Mouse (Mus musculus) frontal cortex, adult (tissue): ENCODE measurements around the gene Nrf1.

ENCODE experiments used
- ATAC-seq: cut with Nextera tagmentation; 2 replicates; pipeline ENCODE4 v1.9.2; 2017; ENCODE audit warnings: mild to moderate bottlenecking, moderate library complexity, mixed read lengths; ENCODE audit not compliant: low TSS enrichment

Nrf1 gene

GRCm38 (mm10) chr6:30047271-30048162 lies at the start of gene Nrf1:
TSS of gene Nrf1 (plus strand) at chr6:30047988.
- peak; percentile 94 for ATAC-seq

- no peak for ATAC-seq
These were observed 49.6 kb upstream of the Nrf1 start for GRCm38 (mm10) chr6:29998140-29998539.

- no peak for ATAC-seq
These were observed 49.0 kb upstream of the Nrf1 start for GRCm38 (mm10) chr6:29998771-29999170.

- peak; percentile 90 for ATAC-seq
These were observed 45.2 kb upstream of the Nrf1 start for GRCm38 (mm10) chr6:30002628-30003027.

- ATAC-seq: no peak
These were observed 41.9 kb upstream of the Nrf1 start for GRCm38 (mm10) chr6:30005851-30006250.

GRCm38 (mm10) chr6:30009204-30009603 lies 38.6 kb upstream of the Nrf1 start:
- ATAC-seq: no peak

GRCm38 (mm10) chr6:30013520-30013919 lies 34.3 kb upstream of the Nrf1 start:
- ATAC-seq: no peak

GRCm38 (mm10) chr6:30014187-30014864 lies 33.5 kb upstream of the Nrf1 start:
- ATAC-seq: no peak

- no peak for ATAC-seq
These were observed 26.5 kb upstream of the Nrf1 start for GRCm38 (mm10) chr6:30021241-30021640.

- ATAC-seq: no peak
These were observed 26.1 kb upstream of the Nrf1 start for GRCm38 (mm10) chr6:30021656-30022055.

- no peak for ATAC-seq
These were observed 21.0 kb upstream of the Nrf1 start for GRCm38 (mm10) chr6:30026799-30027198.

GRCm38 (mm10) chr6:30028358-30028757 lies 19.4 kb upstream of the Nrf1 start:
- peak; percentile 70 for ATAC-seq

GRCm38 (mm10) chr6:30035112-30035511 lies 12.7 kb upstream of the Nrf1 start:
- no peak for ATAC-seq

- no peak for ATAC-seq
These were observed 6.3 kb upstream of the Nrf1 start for GRCm38 (mm10) chr6:30041498-30041897.

GRCm38 (mm10) chr6:30042483-30042882 lies 5.3 kb upstream of the Nrf1 start:
- no peak for ATAC-seq

- ATAC-seq: peak; percentile 64
These were observed 344 bp downstream of the Nrf1 start for GRCm38 (mm10) chr6:30048163-30048500.

- ATAC-seq: peak; percentile 35
These were observed 939 bp downstream of the Nrf1 start for GRCm38 (mm10) chr6:30048501-30049353.

- no peak for ATAC-seq
These were observed 5.3 kb downstream of the Nrf1 start for GRCm38 (mm10) chr6:30053116-30053515.

GRCm38 (mm10) chr6:30062544-30062943 lies 14.8 kb downstream of the Nrf1 start:
- ATAC-seq: no peak

- no peak for ATAC-seq
These were observed 17.6 kb downstream of the Nrf1 start for GRCm38 (mm10) chr6:30065369-30065768.

GRCm38 (mm10) chr6:30066746-30067145 lies 19.0 kb downstream of the Nrf1 start:
- ATAC-seq: no peak

- no peak for ATAC-seq
These were observed 24.7 kb downstream of the Nrf1 start for GRCm38 (mm10) chr6:30072476-30072875.
